Mouse (Mus musculus) heart, postnatal 0 days (tissue): ENCODE results near the gene Eif2b2.

Source experiments
- CTCF ChIP-seq: IDR thresholded peaks from 2 replicates; pipeline ENCODE4 v1.5.1; 2016; ENCODE audit warnings: antibody characterized with exemption, control low read depth, low read depth
- EP300 ChIP-seq: IDR thresholded peaks from 2 replicates; pipeline ENCODE4 v1.6.1; 2016; ENCODE audit warnings: antibody characterized with exemption, low read depth

GRCm38 (mm10) chr12:85197371-85197770 is 21.9 kb upstream of the Eif2b2 start:
- TF ChIP-seq EP300 (no peak), CTCF (no peak)
